Mouse (Mus musculus) frontal cortex, postnatal 25 days (tissue): ENCODE data around the gene Mgst2.
A peak's percentile ranks its signal among the peaks of the same experiment; 100 is the strongest.

Source experiments
- DNase-seq, 2 experiments: peaks; one replicate each; pipeline ENCODE4 v3.0.0; 2022; ENCODE audit warnings: low spot score in 2 of 2

The Mgst2 gene

DNA sequence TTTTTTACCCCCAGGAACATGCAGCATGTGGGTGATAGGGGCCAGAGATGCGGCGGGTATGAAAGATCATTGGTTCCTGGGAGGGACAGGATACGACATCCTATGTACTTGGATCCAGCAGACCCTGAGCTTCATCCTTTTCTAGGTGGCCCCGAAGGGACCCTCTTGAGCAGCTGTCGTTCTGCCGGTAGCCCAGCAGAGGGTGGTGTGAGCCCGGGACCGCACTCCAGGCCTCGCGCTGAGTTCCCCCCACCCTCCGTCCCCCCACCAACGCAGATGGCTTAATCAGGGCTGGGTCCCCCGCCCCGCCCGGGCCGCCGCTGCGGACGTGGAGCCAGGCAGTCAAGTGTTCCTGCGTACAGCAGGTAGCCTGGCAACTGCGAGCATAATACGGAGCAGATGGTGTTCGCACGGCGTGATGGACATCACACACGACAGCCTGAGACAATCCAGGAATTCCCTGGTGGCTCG is 41.2 kb downstream of the Mgst2 start:
- DNase-seq, result peak; percentile 51 to 65

- no peak for DNase-seq
Measured at GRCm38 (mm10) chr3:51701950-51702349, 41.8 kb downstream of the Mgst2 start.

GRCm38 (mm10) chr3:51702701-51703286 is 42.6 kb downstream of the Mgst2 start:
- no peak for DNase-seq

GRCm38 (mm10) chr3:51703478-51703877 is 43.3 kb downstream of the Mgst2 start:
- no peak for DNase-seq

GRCm38 (mm10) chr3:51705220-51705619 is 45.1 kb downstream of the Mgst2 start:
- no peak for DNase-seq

- DNase-seq, result no peak
Measured at GRCm38 (mm10) chr3:51708375-51708745, 48.2 kb downstream of the Mgst2 start.

GRCm38 (mm10) chr3:51708746-51709411 is 48.7 kb downstream of the Mgst2 start:
- peak; percentile 43 to 51 for DNase-seq

DNA sequence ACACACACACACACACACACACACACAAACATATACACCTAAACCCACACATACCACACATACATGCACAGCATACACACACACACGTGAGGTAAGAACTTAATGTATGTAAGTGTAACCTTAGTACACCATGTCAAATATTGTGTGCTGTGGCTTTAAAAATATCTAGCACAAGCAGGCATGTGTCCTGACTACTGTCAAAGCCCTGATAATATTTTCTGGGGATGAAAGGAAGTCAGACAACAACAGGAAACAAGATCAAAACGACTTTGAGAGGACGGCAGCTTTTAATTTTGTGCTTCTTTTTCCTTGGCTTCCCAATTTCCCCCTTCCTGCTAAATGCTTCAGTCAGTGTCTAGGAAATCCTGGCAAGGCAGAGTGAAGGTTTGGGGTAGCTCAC is 52.2 kb downstream of the Mgst2 start:
- no peak for DNase-seq

- no peak for DNase-seq
Measured at GRCm38 (mm10) chr3:51713233-51713632, 53.1 kb downstream of the Mgst2 start.

GRCm38 (mm10) chr3:51714469-51714868 is 54.3 kb downstream of the Mgst2 start:
- no peak for DNase-seq

GRCm38 (mm10) chr3:51717455-51717854 is 57.3 kb downstream of the Mgst2 start:
- DNase-seq, result no peak

- DNase-seq, result no peak
Measured at GRCm38 (mm10) chr3:51717909-51718308, 57.7 kb downstream of the Mgst2 start.

- no peak for DNase-seq
Measured at GRCm38 (mm10) chr3:51719373-51719772, 59.2 kb downstream of the Mgst2 start.

GRCm38 (mm10) chr3:51719982-51720381 is 59.8 kb downstream of the Mgst2 start:
- no peak for DNase-seq

GRCm38 (mm10) chr3:51726257-51726656 is 66.1 kb downstream of the Mgst2 start:
- DNase-seq, result no peak

DNA sequence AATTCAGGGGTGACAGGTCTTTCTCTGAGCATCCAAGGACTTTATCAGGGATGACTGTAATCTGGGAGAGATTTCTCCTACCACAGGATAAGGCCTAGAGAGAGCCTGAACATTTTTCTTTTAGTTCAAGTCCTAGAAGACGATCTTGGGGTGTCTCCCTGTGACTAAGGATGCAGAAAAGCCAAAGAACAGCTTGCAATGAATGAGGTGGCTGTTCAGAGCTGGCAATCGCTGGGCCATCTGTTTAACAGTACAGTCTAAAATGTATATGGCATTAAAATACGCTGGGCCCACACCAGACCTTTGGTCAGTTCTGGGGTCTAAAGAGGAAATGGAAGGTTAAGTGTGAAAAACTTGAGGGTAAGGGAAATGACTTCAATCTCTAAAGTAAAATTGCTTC is 67.3 kb downstream of the Mgst2 start:
- DNase-seq, result no peak

GRCm38 (mm10) chr3:51727968-51728367 is 67.8 kb downstream of the Mgst2 start:
- no peak for DNase-seq

GRCm38 (mm10) chr3:51728456-51728855 is 68.3 kb downstream of the Mgst2 start:
- DNase-seq, result no peak

GRCm38 (mm10) chr3:51729109-51729918 is 69.2 kb downstream of the Mgst2 start:
- DNase-seq, result no peak

- DNase-seq, result no peak
Measured at GRCm38 (mm10) chr3:51730662-51731061, 70.5 kb downstream of the Mgst2 start.

- DNase-seq, result no peak
Measured at GRCm38 (mm10) chr3:51731949-51732636, 71.9 kb downstream of the Mgst2 start.
